Mouse (Mus musculus): ENCODE measurements around the gene Tln2. TPM values are rescaled to one million over a fixed set of nuclear protein-coding genes. Genes with fewer than 3 reads are reported as not detected.

Gene Tln2
- 10 to 100 TPM; 22.6 to 40.1 TPM for total RNA-seq (2021)
- long read RNA-seq, experiment 1, partial matches to known transcripts = 4 of 7 reads
- long read RNA-seq, experiment 1, other reads (novel, unspliced or antisense) = 3 of 7 reads
- long read RNA-seq, experiment 2, partial matches to known transcripts = 3 of 9 reads
- long read RNA-seq, experiment 2, other reads (novel, unspliced or antisense) = 6 of 9 reads

- DNase-seq = no peak
Measured at GRCm38 (mm10) chr9:67559603-67560002, at the start of gene Tln2. TSS of gene Tln2 (minus strand) at chr9:67559703.

GRCm38 (mm10) chr9:67609226-67609625 lies 49.7 kb upstream of the Tln2 start:
- DNase-seq = no peak

- DNase-seq = no peak
Measured at GRCm38 (mm10) chr9:67607786-67608366, 48.4 kb upstream of the Tln2 start.

GRCm38 (mm10) chr9:67607268-67607667 lies 47.8 kb upstream of the Tln2 start:
- no peak for DNase-seq

GRCm38 (mm10) chr9:67605867-67606435 lies 46.4 kb upstream of the Tln2 start:
- DNase-seq = no peak

- no peak for DNase-seq
Measured at GRCm38 (mm10) chr9:67604940-67605339, 45.4 kb upstream of the Tln2 start.

GRCm38 (mm10) chr9:67602347-67602746 lies 42.8 kb upstream of the Tln2 start:
- DNase-seq = no peak

- DNase-seq = no peak
Measured at GRCm38 (mm10) chr9:67595221-67595620, 35.7 kb upstream of the Tln2 start.

- no peak for DNase-seq
Measured at GRCm38 (mm10) chr9:67593469-67594141, 34.1 kb upstream of the Tln2 start.

- DNase-seq = no peak
Measured at GRCm38 (mm10) chr9:67592726-67593125, 33.2 kb upstream of the Tln2 start.

- no peak for DNase-seq
Measured at GRCm38 (mm10) chr9:67587111-67587510, 27.6 kb upstream of the Tln2 start.

GRCm38 (mm10) chr9:67586489-67586888 lies 27.0 kb upstream of the Tln2 start:
- DNase-seq = no peak

GRCm38 (mm10) chr9:67584871-67585270 lies 25.4 kb upstream of the Tln2 start:
- DNase-seq = no peak

GRCm38 (mm10) chr9:67581581-67582280 lies 22.2 kb upstream of the Tln2 start:
- no peak for DNase-seq

- DNase-seq = no peak
Measured at GRCm38 (mm10) chr9:67579541-67579940, 20.0 kb upstream of the Tln2 start.

- no peak for DNase-seq
Measured at GRCm38 (mm10) chr9:67574721-67575248, 15.3 kb upstream of the Tln2 start.

- DNase-seq = no peak
Measured at GRCm38 (mm10) chr9:67573683-67573979, 14.1 kb upstream of the Tln2 start.

- no peak for DNase-seq
Measured at GRCm38 (mm10) chr9:67572790-67573682, 13.5 kb upstream of the Tln2 start.

- DNase-seq = peak; percentile 29
Measured at GRCm38 (mm10) chr9:67565801-67566258, 6.3 kb upstream of the Tln2 start.

- no peak for DNase-seq
Measured at GRCm38 (mm10) chr9:67549811-67550501, 9.5 kb downstream of the Tln2 start.

- DNase-seq = peak; percentile 48
Measured at GRCm38 (mm10) chr9:67549332-67549731, 10.2 kb downstream of the Tln2 start.
